ENCODE assay signal across 15 mouse cellular contexts in the genomic region with DNA sequence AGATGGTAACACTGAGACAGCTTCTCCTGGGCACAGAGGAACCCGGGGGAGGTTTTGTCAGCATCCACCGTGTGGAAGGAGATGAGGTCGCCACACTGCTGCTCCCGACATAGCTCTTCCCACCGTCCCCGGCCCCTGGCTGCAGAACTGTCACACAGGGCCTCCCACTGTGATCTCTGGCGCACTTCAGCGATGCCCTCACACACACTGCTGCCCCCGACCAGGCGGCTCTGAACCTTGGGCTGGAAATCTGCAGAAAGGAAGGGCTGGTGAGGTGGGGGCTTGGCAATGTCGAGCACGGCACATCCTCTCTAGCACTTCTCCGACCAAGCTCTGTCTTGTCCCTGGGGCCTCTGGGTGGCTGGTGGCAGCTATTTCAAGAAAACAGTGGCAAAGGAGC. TPM values are rescaled to one million over a fixed set of nuclear protein-coding genes. Genes with fewer than 3 reads are reported as not detected.
DNase-seq lines count a peak whose midpoint lies in the region; ATAC-seq lines count a peak whose summit lies in the region.
"Had no signal": no experiment of that assay in that cellular context is flagged by ENCODE, and none has a peak within 500 bp of the region (broad histone marks: within the 10 kb centered on the region; RNA-seq: fewer than 3 reads in every experiment).

No protein-coding gene starts in this region.

- H3K4me3 ChIP-seq in forebrain, embryonic 10.5 days = no peak overlapping the region
- H3K4me3 ChIP-seq in forebrain, embryonic 13.5 days = no peak overlapping the region
- H3K4me3 ChIP-seq in hindbrain, embryonic 16.5 days (ENCODE audit: low read length) = no peak overlapping the region
- H3K4me3 ChIP-seq in hindbrain, embryonic 10.5 days = no peak overlapping the region
- H3K4me3 ChIP-seq in embryonic facial prominence, embryonic 10.5 days = no peak overlapping the region
- H3K4me3 ChIP-seq in midbrain, embryonic 16.5 days (ENCODE audit: low read depth, low read length) = no peak overlapping the region
- H3K4me3 ChIP-seq: limb, embryonic 13.5 days; lung, embryonic 15.5 days had no signal

- H3K27me3 ChIP-seq in forebrain, embryonic 10.5 days (ENCODE audit: poor library complexity, severe bottlenecking) = peaks cover 5% of the 10 kb centered on the region; the same call in 1 of the 2 replicates
- no peaks in the 10 kb centered on the region for H3K27me3 ChIP-seq in forebrain, embryonic 13.5 days
- H3K27me3 ChIP-seq in hindbrain, embryonic 16.5 days (replicated peaks; ENCODE audit: control insufficient read depth, insufficient read depth, low read length) = no peaks in the 10 kb centered on the region
- peaks cover 7% of the 10 kb centered on the region; the same call in 1 of the 2 replicates for H3K27me3 ChIP-seq in hindbrain, embryonic 10.5 days (ENCODE audit: insufficient read depth, poor library complexity, severe bottlenecking)
- H3K27me3 ChIP-seq in embryonic facial prominence, embryonic 10.5 days (replicated peaks; ENCODE audit: low read depth, poor library complexity, severe bottlenecking) = peaks cover 13% of the 10 kb centered on the region
- no peaks in the 10 kb centered on the region for H3K27me3 ChIP-seq in midbrain, embryonic 16.5 days (ENCODE audit: control insufficient read depth, insufficient read depth, low read depth, low read length)
- H3K27me3 ChIP-seq: limb, embryonic 13.5 days; lung, embryonic 15.5 days had no signal

- DNase-seq in forebrain, embryonic 10.5 days (ENCODE audit: extremely low spot score, low spot score) = no peak
- no peak for DNase-seq in hindbrain, embryonic 10.5 days (ENCODE audit: low spot score)
- DNase-seq in embryonic facial prominence, embryonic 10.5 days (ENCODE audit: low spot score) = no peak
- DNase-seq in ovary, adult 18-20 months (ENCODE audit: low spot score) = no peak
- no peak for DNase-seq in ovary, postnatal 10 days (ENCODE audit: low spot score)
- DNase-seq: adrenal gland, postnatal 10 days; gastrocnemius, postnatal 10 days had no signal

- peak overlapping the region; percentile 65 for H3K27ac ChIP-seq in forebrain, embryonic 10.5 days
- H3K27ac ChIP-seq in forebrain, embryonic 13.5 days = no peak overlapping the region
- peak overlapping the region; percentile 35 for H3K27ac ChIP-seq in hindbrain, embryonic 16.5 days (ENCODE audit: low read depth, low read length)
- no peak overlapping the region; the same call in 1 of the 2 replicates for H3K27ac ChIP-seq in hindbrain, embryonic 10.5 days
- H3K27ac ChIP-seq in embryonic facial prominence, embryonic 10.5 days (replicated peaks) = peak overlapping the region; percentile 58
- peak overlapping the region; percentile 78 for H3K27ac ChIP-seq in midbrain, embryonic 16.5 days (ENCODE audit: low read length)
- H3K27ac ChIP-seq: limb, embryonic 13.5 days; lung, embryonic 15.5 days had no signal

- peaks cover 48% of the 10 kb centered on the region for H3K4me1 ChIP-seq in forebrain, embryonic 10.5 days
- H3K4me1 ChIP-seq in forebrain, embryonic 13.5 days = peaks cover 26% of the 10 kb centered on the region
- H3K4me1 ChIP-seq in hindbrain, embryonic 16.5 days (ENCODE audit: control insufficient read depth, insufficient read depth, low read depth, low read length) = peaks cover 18% of the 10 kb centered on the region
- H3K4me1 ChIP-seq in hindbrain, embryonic 10.5 days (replicated peaks) = peaks cover 49% of the 10 kb centered on the region
- peaks cover 49% of the 10 kb centered on the region for H3K4me1 ChIP-seq in embryonic facial prominence, embryonic 10.5 days
- peaks cover 23% of the 10 kb centered on the region for H3K4me1 ChIP-seq in midbrain, embryonic 16.5 days (ENCODE audit: control insufficient read depth, insufficient read depth, low read length)

- H3K4me2 ChIP-seq in forebrain, embryonic 13.5 days = no peak overlapping the region
- peak overlapping the region; percentile 17; the same call in 1 of the 2 replicates for H3K4me2 ChIP-seq in hindbrain, embryonic 16.5 days (ENCODE audit: low read length)
- H3K4me2 ChIP-seq in midbrain, embryonic 16.5 days (ENCODE audit: low read length) = peak overlapping the region; percentile 13; the same call in 1 of the 2 replicates
- H3K4me2 ChIP-seq: limb, embryonic 13.5 days; lung, embryonic 15.5 days had no signal

- H3K9ac ChIP-seq in forebrain, embryonic 13.5 days = no peak overlapping the region
- peak overlapping the region; percentile 32; the same call in 1 of the 2 replicates for H3K9ac ChIP-seq in hindbrain, embryonic 16.5 days (ENCODE audit: low read depth, low read length)
- H3K9ac ChIP-seq in midbrain, embryonic 16.5 days (ENCODE audit: low read depth, low read length) = peak overlapping the region; percentile 51
- H3K9ac ChIP-seq: limb, embryonic 13.5 days; lung, embryonic 15.5 days had no signal

- H3K9me3 ChIP-seq in forebrain, embryonic 10.5 days = no peaks in the 10 kb centered on the region
- no peaks in the 10 kb centered on the region for H3K9me3 ChIP-seq in forebrain, embryonic 13.5 days (replicated peaks)
- H3K9me3 ChIP-seq in hindbrain, embryonic 16.5 days (ENCODE audit: control insufficient read depth, low read length) = no peaks in the 10 kb centered on the region
- H3K9me3 ChIP-seq in hindbrain, embryonic 10.5 days = no peaks in the 10 kb centered on the region
- H3K9me3 ChIP-seq in embryonic facial prominence, embryonic 10.5 days = no peaks in the 10 kb centered on the region
- H3K9me3 ChIP-seq in midbrain, embryonic 16.5 days (replicated peaks; ENCODE audit: control insufficient read depth, low read length, poor library complexity, severe bottlenecking) = no peaks in the 10 kb centered on the region
- H3K9me3 ChIP-seq: limb, embryonic 13.5 days; lung, embryonic 15.5 days had no signal

- 25% methylated on average over 13 of the region's 13 CpGs for WGBS in forebrain, embryonic 10.5 days
- 24% methylated on average over 13 of the region's 13 CpGs for WGBS in forebrain, embryonic 13.5 days
- 15% methylated on average over 13 of the region's 13 CpGs for whole genome bisulfite sequencing in hindbrain, embryonic 16.5 days
- 16% methylated on average over 13 of the region's 13 CpGs for whole genome bisulfite sequencing in hindbrain, embryonic 10.5 days
- WGBS in embryonic facial prominence, embryonic 10.5 days = 25% methylated on average over 13 of the region's 13 CpGs
- WGBS in midbrain, embryonic 16.5 days = 8% methylated on average over 13 of the region's 13 CpGs

- no peaks in the 10 kb centered on the region for H3K36me3 ChIP-seq in forebrain, embryonic 10.5 days (replicated peaks)
- no peaks in the 10 kb centered on the region for H3K36me3 ChIP-seq in forebrain, embryonic 13.5 days (ENCODE audit: poor library complexity, severe bottlenecking)
- H3K36me3 ChIP-seq in hindbrain, embryonic 16.5 days (ENCODE audit: control insufficient read depth, insufficient read depth, low read length) = no peaks in the 10 kb centered on the region
- no peaks in the 10 kb centered on the region for H3K36me3 ChIP-seq in hindbrain, embryonic 10.5 days
- H3K36me3 ChIP-seq in embryonic facial prominence, embryonic 10.5 days (replicated peaks) = no peaks in the 10 kb centered on the region
- no peaks in the 10 kb centered on the region for H3K36me3 ChIP-seq in midbrain, embryonic 16.5 days (ENCODE audit: control insufficient read depth, insufficient read depth, low read length)
- H3K36me3 ChIP-seq: limb, embryonic 13.5 days; lung, embryonic 15.5 days had no signal

- ATAC-seq in forebrain, embryonic 13.5 days = no peak
- ATAC-seq in hindbrain, embryonic 16.5 days = peak; percentile 9; the same call in 1 of the 2 replicates
- 0 out of 2 replicates have a peak, but pooled peaks have one; percentile 4 for ATAC-seq in midbrain, embryonic 16.5 days
- ATAC-seq: inflammation-experienced regulatory T-cells, adult 6 months had no signal

RNA-seq across cellular contexts. Expression of a gene that starts 15.7 kb away (rescaled TPM):
- not detected in 2 replicates for polyA plus RNA-seq in forebrain, embryonic 10.5 days (2016; fragmentation: Nextera tagmentation; extraction: Ambion mirVana)
- polyA plus RNA-seq in forebrain, embryonic 13.5 days (2015; fragmentation: Nextera tagmentation; extraction: Ambion mirVana) = 0.26 TPM in 1 of 2 replicates, not detected in the other
- 0.09 and 0.28 TPM in 2 replicates for polyA plus RNA-seq in hindbrain, embryonic 16.5 days (2015; fragmentation: Nextera tagmentation; extraction: Ambion mirVana)
- polyA plus RNA-seq in hindbrain, embryonic 10.5 days (2016; fragmentation: Nextera tagmentation; extraction: Ambion mirVana) = 0.14 and 0.18 TPM in 2 replicates
- 0.15 and 0.19 TPM in 2 replicates for polyA plus RNA-seq in embryonic facial prominence, embryonic 10.5 days (2016; fragmentation: Nextera tagmentation; extraction: Ambion mirVana)
- 0.48 and 0.78 TPM in 2 replicates for polyA plus RNA-seq in midbrain, embryonic 16.5 days (2015; fragmentation: Nextera tagmentation; extraction: Ambion mirVana)

RNA-seq across cellular contexts. Expression of a gene that starts 34.5 kb away (rescaled TPM):
- polyA plus RNA-seq in forebrain, embryonic 10.5 days (2016; fragmentation: Nextera tagmentation; extraction: Ambion mirVana) = 33.5 and 36.1 TPM in 2 replicates
- polyA plus RNA-seq in forebrain, embryonic 13.5 days (2015; fragmentation: Nextera tagmentation; extraction: Ambion mirVana) = 32.1 and 33.3 TPM in 2 replicates
- polyA plus RNA-seq in hindbrain, embryonic 16.5 days (2015; fragmentation: Nextera tagmentation; extraction: Ambion mirVana) = 27.7 and 35.0 TPM in 2 replicates
- 36.7 and 40.7 TPM in 2 replicates for polyA plus RNA-seq in hindbrain, embryonic 10.5 days (2016; fragmentation: Nextera tagmentation; extraction: Ambion mirVana)
- polyA plus RNA-seq in embryonic facial prominence, embryonic 10.5 days (2016; fragmentation: Nextera tagmentation; extraction: Ambion mirVana) = 37.6 and 40.8 TPM in 2 replicates
- 28.6 and 31.2 TPM in 2 replicates for polyA plus RNA-seq in midbrain, embryonic 16.5 days (2015; fragmentation: Nextera tagmentation; extraction: Ambion mirVana)

RNA-seq across cellular contexts. Expression of a gene that starts 45.2 kb away (rescaled TPM):
- not detected in 2 replicates for polyA plus RNA-seq in forebrain, embryonic 10.5 days (2016; fragmentation: Nextera tagmentation; extraction: Ambion mirVana)
- not detected in 2 replicates for polyA plus RNA-seq in forebrain, embryonic 13.5 days (2015; fragmentation: Nextera tagmentation; extraction: Ambion mirVana)
- not detected in 2 replicates for polyA plus RNA-seq in hindbrain, embryonic 16.5 days (2015; fragmentation: Nextera tagmentation; extraction: Ambion mirVana)
- not detected in 2 replicates for polyA plus RNA-seq in hindbrain, embryonic 10.5 days (2016; fragmentation: Nextera tagmentation; extraction: Ambion mirVana)
- not detected in 2 replicates for polyA plus RNA-seq in embryonic facial prominence, embryonic 10.5 days (2016; fragmentation: Nextera tagmentation; extraction: Ambion mirVana)
- not detected in 2 replicates for polyA plus RNA-seq in midbrain, embryonic 16.5 days (2015; fragmentation: Nextera tagmentation; extraction: Ambion mirVana)
- polyA plus RNA-seq: C2C12; inflammation-experienced regulatory T-cells, adult 6 months; lung, embryonic 15.5 days; small intestine, adult 2 months had no signal

Comparison
In these comparisons a context has a peak if more than half of its experiments do, and no peak if none do; other contexts are left out.
1. H3K27ac ChIP-seq: peak in forebrain, embryonic 10.5 days (single experiment), hindbrain, embryonic 16.5 days (single experiment), embryonic facial prominence, embryonic 10.5 days (single experiment) and midbrain, embryonic 16.5 days (single experiment); none in forebrain, embryonic 13.5 days (single experiment) and hindbrain, embryonic 10.5 days (single experiment).